Mouse (Mus musculus) lung, adult 10 weeks (tissue): Measurements from ENCODE around the gene Hsd17b6. TPM values are rescaled to one million over a fixed set of nuclear protein-coding genes. Genes with fewer than 3 reads are reported as not detected.

Experiments used
- polyA plus RNA-seq: library from polyadenylated mRNA; stranded (reverse); fragments of 350-450 nt; fragmentation: Illumina TruSeq; extraction: RNeasy Lipid Tissue Mini Kit (QIAGEN cat#74804); gene quantifications from one replicate; pipeline ENCODE4 v1.2.3, GENCODE M21; 2014; ENCODE audit warnings: low read depth, low replicate concordance; ENCODE audit not compliant: insufficient read depth

Hsd17b6 gene
- not detected for polyA plus RNA-seq

GRCm38 (mm10) chr10:128007446-128007845, at the start of gene Hsd17b6:
Gene Hsd17b6, minus strand, starts transcription at chr10:128007611.

GRCm38 (mm10) chr10:128015068-128015934, 7.9 kb upstream of the Hsd17b6 start, which contains the start of gene Prim1:
Gene Prim1, plus strand, starts transcription at chr10:128015168.

Other genes starting within 250 kb of the Hsd17b6 start
- gene Rdh1, start 247.9 kb downstream of the Hsd17b6 start, polyA plus RNA-seq = not detected
- gene Rdh16f1, start 247.8 kb downstream of the Hsd17b6 start, polyA plus RNA-seq = not detected
- 0.19 TPM for gene Rdh9, start 231.2 kb downstream of the Hsd17b6 start, polyA plus RNA-seq
- gene Rdh16, start 206.5 kb downstream of the Hsd17b6 start, polyA plus RNA-seq = not detected
- gene Rdh19, start 157.7 kb downstream of the Hsd17b6 start, polyA plus RNA-seq = not detected
- gene Rdh16f2, start 141.1 kb downstream of the Hsd17b6 start, polyA plus RNA-seq = not detected
- not detected for gene Rdh7, start 118.8 kb downstream of the Hsd17b6 start, polyA plus RNA-seq
- not detected for gene Sdr9c7, start 109.1 kb downstream of the Hsd17b6 start, polyA plus RNA-seq
- gene Prim1, start 7.6 kb upstream of the Hsd17b6 start, polyA plus RNA-seq = 6.5 TPM
- gene Naca, start 28.0 kb upstream of the Hsd17b6 start, polyA plus RNA-seq = 825 TPM
- gene Ptges3, start 51.3 kb upstream of the Hsd17b6 start, polyA plus RNA-seq = 115 TPM
- 646 TPM for gene Atp5b, start 75.7 kb upstream of the Hsd17b6 start, polyA plus RNA-seq
- gene Baz2a, start 84.0 kb upstream of the Hsd17b6 start, polyA plus RNA-seq = 8.5 TPM
- 47.3 TPM for gene Rbms2, start 172.7 kb upstream of the Hsd17b6 start, polyA plus RNA-seq
- 0.59 TPM for gene Gls2, start 186.8 kb upstream of the Hsd17b6 start, polyA plus RNA-seq
- gene Spryd4, start 204.2 kb upstream of the Hsd17b6 start, polyA plus RNA-seq = 8.9 TPM
- not detected for gene Mip, start 218.2 kb upstream of the Hsd17b6 start, polyA plus RNA-seq
- gene Timeless, start 224.5 kb upstream of the Hsd17b6 start, polyA plus RNA-seq = 10.7 TPM
- gene Apon, start 246.5 kb upstream of the Hsd17b6 start, polyA plus RNA-seq = not detected